Mouse (Mus musculus): ENCODE data around the gene Abcb11. TPM values are rescaled to one million over a fixed set of nuclear protein-coding genes. Genes with fewer than 3 reads are reported as not detected.
"Not testable (repeated sequence)": the region's sequence is repeated elsewhere in the genome, so short reads cannot be mapped to it uniquely, and the experiment has no call there.

Abcb11 gene
- polyA plus RNA-seq (2012; rRNA removed): 0.19 and 0.39 TPM in 2 replicates

DNA sequence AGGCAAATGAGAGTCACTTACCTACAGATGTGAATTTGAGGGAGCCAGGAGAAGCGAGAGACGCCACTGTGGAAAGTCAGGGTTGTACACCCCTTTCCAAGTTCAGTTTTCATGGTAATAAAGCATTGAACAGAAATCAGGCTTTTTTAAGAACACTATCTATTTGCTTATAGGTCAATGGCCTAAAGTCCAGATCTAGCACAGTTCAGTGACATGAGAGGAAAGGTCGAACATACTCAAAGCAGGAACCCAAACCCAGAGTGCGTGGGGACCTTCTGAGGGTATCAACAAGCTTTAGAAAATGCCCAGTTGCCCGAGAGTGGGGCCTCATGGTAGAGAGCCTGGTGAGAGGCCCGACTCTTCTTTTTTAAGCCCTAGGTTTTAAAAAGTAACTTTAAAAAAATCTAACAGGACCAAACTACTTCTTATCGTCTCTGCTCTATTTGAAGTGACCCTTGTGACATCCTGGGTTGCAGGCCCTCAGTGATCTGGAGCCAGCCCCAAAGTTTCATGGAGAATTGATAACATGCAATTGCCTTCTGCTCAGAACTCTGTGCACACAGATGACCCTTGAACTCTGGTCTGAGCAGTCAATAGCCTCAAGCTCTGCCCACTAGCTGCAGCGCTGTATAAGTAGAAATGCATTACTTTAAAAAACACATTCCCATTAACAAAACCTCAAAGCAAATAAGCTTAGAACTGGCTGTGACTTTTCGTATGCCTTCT is at the start of gene Abcb11:
TSS of gene Abcb11 (minus strand) at position 121 of the 726 bp plus-strand sequence.
- no peak for DNase-seq (ENCODE audit: low spot score)

DNA sequence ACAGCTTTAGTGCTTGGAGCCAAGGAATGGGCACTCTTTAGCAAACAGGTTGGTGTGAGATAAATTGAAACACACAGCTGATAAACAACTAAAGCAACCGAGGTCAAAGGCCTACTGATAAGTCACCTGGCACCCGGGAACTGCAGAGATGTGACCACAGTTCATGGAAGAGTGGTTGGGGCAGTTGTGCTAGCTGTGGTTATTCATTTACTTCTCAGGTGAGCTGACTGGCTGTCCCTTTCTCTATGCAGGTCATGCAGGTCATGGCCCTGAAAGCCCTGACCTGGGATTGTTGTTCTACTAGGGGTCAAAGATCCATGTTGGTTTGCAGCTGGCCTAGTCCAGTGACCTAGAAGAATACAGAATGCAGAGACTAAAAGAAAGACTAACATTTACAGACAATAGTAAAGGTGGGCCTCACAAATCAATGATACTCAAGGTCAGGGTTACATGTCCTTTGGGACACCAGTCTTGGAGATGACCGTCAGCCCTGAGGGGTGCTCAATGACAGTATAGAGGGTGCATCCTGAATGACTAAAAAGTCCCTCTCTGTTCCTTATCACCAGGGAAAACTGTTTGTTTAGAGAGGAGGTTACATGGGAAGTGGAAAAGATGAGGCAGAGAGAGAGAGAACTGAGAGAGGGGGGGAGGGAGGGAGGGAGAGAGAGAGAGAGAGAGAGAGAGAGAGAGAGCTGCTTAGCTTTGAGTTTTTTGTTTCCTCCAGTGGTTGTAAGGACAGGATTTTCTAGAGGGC is 43.9 kb upstream of the Abcb11 start:
- DNase-seq (ENCODE audit: low spot score): no peak

DNA sequence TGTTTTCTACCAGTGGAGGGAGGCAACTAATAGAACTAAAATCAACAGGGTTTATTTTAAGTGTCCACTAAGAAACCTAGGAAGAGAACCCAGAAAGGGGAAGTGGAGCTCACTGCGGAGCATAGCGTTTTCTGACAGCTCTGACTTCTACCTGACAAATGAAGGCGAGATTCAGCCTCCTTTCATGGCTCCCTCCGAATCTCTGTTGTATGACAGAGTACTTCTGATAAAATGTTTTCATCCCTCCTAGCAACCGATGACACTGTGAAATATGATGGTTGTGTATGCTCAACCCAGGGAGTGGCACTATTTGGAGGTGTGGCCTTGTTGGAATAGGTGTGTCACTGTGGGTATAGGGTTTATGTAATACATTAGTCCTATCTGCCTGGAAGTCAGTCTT is 40.4 kb upstream of the Abcb11 start:
- no peak for DNase-seq (ENCODE audit: low spot score)

DNA sequence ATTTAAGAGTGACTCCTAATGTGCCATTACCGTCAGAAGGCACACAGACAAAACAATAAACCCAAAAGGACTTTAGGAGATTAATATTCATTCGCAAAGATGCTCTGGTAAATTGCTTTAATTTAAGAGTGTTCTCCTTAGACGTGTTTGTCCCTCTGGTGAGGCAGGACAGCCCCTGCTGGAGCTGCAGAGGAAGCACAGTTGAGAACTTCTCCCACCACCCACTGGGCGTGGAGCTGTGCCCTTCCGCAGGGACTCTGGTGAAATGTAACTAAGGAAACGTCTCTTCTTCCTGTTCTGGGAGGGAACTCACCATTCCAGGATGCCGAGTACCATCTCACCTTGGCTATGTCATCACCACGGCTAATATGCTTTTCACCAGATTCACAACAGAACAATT is 39.3 kb upstream of the Abcb11 start:
- DNase-seq (ENCODE audit: low spot score): no peak

DNA sequence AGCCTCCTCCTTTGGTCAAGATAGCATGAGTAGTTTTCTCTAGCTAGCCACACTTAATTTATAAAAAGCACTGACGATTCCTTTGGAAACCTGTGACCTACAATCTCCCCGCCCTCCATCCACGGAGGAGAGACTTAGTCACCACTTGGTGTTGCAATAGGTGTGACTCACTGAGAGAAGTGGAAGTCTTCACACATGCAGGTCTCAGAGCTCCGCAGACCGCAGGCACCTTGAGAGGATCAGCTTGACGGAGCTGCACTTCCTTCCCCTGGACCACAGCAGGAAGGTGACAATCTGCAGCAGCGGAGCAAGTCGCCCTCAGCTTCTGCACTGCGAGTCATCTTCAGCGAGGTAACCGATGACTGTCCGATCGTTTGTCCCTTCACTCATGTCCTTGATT is 37.9 kb upstream of the Abcb11 start, which contains the start of gene Dhrs9:
TSS of gene Dhrs9 (plus strand) at position 165 of the 400 bp plus-strand sequence.
- DNase-seq (ENCODE audit: low spot score): no peak

DNA sequence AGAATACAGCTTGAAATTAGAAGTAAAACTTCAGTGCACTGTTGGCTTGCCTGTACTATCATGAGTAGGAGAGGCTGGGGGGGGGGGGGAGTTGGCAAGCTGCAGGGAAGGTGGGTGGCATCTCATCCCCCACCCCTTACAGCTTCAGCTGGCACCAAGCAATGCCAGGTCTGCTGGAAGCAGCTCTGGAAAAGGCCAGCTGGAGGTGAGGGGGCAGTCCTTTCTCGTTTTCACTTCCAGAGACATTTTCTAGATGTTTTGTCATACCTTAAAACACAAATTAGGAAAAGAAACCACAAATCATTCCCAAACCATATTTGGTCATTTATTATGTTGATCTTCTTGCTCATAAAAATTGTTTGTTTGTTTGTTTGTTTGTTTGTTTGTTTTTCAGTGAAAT is 37.4 kb upstream of the Abcb11 start:
- DNase-seq (ENCODE audit: low spot score): no peak

DNA sequence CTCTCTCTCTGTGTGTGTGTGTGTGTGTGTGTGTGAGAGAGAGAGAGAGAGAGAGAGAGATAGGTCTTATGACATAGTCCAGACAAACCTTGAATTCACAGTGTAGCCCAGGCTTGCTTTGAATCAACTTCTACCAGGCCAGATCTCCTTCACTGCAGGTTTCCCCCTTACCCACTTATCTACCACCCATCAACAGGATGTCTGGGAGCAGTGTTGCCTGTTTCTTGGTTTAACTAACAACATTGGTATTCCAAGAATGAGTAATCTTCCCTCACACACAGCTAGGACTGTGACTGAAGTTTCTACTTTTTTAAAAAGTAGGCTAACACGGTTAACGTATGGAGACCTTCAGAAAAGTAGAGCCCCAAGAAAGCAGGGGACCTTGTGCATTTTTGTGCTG is 34.4 kb upstream of the Abcb11 start:
- DNase-seq (ENCODE audit: low spot score): no peak

DNA sequence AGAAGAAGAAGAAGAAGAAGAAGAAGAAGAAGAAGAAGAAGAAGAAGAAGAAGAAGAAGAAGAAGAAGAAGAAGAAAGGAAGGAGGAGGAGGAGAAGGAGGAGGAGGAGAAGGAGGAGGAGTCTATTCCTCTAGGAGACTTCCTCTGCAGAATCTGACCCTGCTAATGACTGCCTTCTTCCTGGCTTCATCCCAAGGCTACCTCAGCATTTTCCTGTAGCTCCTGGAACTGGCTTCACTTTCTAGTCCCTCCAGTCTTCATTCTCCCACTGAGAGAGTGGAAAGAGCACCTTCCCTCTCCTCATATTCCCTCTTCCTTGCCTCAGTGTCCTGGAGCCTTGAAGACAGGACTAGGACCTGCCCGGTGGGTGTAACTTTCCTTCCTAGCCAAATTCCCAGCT is 22.9 kb upstream of the Abcb11 start:
- DNase-seq (ENCODE audit: low spot score): no peak

DNA sequence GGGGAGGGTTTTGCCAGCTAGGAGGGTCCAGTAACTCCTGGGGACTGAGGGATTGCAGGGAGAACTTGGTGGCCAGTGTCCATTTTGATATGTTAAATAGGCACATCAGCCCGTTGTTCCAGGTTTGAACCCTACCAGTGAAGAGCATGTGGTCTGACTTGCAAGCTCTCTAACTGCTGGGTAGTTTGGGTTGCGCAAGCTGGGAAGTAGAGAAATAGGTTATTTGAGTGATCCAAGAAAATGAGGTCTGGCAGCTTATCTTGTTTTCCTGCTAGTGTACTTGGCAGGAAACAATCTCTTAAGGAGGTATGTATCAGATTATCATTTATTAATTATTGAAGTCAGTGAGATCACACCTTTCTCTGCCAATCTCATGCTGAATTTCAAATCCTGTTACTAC is 22.4 kb upstream of the Abcb11 start:
- DNase-seq (ENCODE audit: low spot score): no peak

DNA sequence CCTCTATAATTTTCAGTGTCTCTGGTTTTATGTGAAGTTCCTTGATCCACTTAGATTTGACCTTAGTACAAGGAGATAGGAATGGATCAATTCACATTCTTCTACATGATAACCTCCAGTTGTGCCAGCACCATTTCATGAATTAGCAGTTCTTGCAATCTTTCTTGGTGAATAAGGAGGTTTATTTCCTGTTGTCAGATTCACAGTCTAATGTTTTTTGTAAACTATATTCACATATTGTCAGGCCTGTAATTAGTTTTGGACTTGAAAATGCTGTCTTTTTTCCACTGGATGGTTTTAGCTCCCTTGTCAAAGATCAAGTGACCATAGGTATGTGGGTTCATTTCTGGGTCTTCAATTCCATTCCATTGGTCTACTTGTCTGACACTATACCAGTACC is 13.0 kb upstream of the Abcb11 start:
- DNase-seq (ENCODE audit: low spot score): not testable (repeated sequence)

DNA sequence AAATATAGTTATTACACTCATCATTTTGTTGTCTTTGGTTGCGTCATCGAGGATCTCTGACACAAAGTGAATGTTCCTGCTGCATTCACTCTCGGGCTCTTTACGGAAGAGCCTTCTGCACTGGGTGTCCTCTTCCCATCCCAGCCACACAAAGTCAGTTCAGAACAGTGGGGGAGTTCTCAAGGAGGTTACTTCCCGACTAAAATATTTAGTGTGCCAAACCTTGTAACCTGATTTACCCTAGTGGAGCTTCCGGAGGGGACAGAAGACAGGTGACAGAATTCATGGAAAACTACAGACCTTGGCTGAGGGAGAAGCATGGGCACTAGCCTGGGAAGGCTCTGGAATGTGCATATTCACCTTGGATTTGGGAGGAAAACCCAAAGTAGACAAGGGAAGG is 910 bp downstream of the Abcb11 start:
- no peak for DNase-seq (ENCODE audit: low spot score)

DNA sequence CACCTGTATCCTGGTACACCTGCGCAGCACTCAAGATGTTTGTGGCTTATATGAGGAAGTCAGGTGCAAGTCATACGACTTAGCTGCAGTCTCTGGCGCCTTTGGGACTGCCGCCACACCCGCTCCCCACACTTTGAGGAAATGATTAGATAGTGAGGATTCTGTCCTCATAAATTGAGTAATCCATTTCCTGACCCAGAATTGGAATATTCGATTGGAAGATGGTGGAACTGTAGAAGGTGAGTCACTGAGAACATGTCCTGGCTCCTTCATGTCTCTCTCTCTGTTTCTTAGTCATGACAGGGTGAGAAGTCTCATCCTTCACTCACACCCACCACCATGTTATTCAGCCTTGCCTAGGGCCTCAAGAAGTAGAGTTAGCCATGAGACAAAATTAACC is 10.9 kb downstream of the Abcb11 start:
- not testable (repeated sequence) for DNase-seq (ENCODE audit: low spot score)

DNA sequence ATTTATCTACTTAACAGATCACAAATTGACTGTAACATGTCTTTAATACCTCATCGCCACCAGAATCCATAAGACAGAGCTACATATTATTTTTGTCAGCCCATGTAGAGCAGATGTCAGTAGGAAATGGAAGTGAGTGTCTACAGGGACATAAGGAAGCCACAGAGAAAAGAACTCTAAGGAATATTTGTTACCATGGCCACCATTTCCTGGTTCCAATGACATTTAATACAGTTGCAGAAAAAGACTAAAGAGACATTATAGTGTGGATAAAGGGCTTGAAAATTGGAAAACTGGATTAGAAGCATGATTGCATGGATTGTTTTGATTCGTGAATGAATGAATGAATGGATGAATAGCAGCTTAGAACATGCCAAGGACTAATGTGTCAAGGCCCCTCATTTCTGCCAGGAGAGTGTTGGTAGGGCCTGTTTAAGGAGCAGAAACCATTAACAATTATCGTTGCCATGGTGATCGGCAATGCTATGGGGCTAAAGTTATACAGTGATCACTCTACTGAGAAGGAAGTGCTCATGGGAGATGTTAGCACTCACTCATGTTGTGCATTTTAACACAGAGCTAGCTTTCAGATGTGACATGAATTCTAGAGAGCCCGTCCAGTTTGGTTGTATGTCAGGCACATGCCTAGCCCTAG is 13.8 kb downstream of the Abcb11 start:
- no peak for DNase-seq (ENCODE audit: low spot score)

DNA sequence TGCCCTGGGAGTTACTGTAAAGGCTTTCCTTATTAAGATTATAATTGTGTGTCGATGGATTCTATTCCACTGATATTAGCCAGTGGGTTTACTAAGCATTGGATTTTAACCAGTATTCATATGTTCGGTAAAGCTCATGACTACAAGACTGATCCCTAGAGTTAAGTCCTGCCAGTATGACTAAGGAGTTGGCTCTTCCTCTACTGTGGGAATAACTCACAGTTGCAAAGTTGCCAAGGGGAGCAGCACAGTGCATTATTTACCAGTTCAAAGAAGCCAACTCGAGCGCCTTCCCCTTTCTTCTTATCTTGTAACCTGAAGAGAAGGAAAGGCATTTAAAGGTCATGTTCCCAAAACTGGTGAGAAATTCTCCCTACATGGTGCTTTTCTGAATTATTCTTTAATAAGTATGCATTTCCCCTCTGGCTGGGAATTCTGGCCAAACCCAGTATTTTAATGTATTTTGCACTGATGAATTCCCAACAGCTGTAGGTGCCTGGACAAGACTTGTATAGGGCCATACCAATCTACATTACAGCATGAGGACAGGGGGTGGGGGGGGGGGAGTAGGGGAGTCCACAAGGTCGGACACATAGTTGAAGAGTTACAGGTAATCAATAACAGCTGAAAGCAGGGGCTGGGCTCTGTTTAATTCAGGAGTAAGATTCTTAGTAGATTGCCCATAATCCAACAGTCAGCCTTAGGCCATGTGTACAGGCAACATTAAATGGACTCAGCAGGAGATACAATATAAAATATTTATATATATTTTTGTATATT is 17.3 kb downstream of the Abcb11 start:
- no peak for DNase-seq (ENCODE audit: low spot score)

DNA sequence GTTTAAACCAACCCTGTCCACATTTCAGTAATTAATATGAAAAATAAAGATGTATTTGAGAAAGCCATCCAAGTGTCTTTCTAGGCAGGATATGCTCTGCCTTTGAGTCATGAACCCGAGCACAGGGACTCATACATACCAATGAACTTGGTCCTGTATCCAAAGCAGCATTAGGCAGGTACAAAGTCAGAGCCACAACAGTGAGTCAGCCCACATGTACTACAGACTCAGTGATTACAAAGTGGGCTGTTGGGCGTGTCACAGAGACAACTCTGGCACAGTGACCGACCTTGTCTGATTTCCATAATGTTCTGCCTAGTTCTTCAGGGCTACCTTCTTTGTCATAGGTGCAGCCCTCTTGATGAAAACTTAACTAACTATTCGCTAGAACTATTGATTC is 19.4 kb downstream of the Abcb11 start:
- DNase-seq (ENCODE audit: low spot score): no peak

DNA sequence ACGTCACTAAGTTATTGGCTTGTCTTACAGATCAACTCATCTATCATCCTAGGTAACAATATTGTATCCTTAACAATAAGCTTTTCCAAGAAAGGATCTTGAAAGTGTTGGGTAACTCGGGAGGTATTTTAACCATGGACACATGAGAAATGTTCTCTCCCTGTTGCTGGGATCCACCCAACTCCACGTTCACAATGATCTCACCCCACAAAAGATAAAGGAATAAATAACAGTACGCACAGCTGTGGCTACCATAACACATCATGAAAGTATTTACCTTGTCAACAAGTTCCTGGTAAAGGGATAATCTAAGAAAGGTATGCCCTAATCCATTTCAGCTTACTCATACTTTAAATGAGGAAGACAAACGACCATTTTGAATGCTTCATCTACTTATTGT is 21.0 kb downstream of the Abcb11 start:
- no peak for DNase-seq (ENCODE audit: low spot score)

DNA sequence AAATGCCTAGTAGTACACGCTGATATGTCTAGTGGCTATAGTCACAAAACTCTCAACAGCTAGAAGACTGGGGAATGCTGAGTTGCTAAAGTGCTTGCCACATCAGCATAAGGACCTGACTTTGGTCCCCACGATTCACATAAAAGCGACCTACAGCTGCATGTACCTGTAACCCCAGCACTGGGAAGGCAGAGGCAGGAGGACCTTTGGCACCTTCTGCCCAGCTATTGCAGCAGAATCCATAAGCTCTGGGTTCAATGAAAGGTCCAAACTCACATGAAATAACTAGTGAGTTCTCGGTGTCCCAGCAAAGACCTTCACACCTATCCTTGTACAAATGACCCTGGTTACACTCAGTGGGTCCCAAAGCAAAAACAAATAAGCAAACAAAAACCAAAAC is 31.1 kb downstream of the Abcb11 start:
- no peak for DNase-seq (ENCODE audit: low spot score)

DNA sequence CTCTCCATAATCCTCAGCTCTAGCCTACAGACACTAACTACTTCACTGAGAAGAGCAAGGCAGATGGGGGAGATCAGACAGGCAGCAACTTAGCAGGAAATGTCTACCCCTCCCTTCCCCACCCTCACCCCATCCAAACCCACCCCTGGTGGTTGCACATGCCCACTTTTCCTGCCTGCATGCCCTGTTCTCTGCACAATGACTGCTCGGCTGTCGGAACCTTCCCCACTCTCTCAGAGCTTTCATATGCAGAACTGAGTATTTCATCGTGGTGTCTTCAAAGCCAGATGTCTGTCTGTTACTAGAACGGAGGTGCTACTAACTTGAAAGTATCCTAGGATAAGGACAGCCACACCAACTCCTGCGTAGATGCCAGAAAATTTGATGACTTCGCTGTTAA is 34.3 kb downstream of the Abcb11 start:
- no peak for DNase-seq (ENCODE audit: low spot score)

DNA sequence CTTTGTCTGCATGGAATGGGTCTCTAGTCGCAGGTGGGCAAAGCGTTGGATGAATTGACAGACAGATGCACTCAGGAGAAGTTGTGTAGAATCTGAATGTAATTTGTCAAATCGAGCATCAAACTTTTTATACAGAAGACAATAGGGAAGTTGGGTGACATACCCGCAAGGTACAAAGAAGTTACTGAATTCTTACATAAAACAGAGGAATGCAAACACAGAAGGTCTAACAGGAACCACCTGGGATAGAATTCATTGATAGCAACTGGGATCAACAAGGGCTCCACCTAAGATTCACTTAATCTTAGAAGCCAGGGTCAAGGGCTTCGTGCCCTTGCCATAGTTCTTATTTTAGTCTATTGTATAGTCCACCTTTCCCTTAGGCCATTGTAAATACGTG is 41.8 kb downstream of the Abcb11 start:
- not testable (repeated sequence) for DNase-seq (ENCODE audit: low spot score)

DNA sequence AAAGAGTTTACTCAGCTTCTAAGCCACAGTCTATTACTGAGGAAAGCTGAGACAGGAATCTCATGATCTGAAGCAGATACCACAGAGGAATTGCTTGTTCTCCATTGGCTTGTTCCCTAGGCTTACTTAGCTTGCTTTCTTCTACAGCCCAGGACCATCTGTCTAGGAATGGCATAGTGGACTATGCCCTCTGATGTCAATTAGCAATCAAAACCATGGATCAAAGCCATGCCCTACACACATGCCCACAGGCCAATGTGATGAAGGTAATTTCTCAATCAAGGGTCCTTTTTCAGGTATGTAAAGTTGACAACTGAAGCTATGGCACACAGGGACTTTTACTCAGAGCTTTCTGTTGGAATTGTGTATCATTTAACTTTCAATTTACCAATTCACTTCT is 47.9 kb downstream of the Abcb11 start:
- DNase-seq (ENCODE audit: low spot score): no peak

DNA sequence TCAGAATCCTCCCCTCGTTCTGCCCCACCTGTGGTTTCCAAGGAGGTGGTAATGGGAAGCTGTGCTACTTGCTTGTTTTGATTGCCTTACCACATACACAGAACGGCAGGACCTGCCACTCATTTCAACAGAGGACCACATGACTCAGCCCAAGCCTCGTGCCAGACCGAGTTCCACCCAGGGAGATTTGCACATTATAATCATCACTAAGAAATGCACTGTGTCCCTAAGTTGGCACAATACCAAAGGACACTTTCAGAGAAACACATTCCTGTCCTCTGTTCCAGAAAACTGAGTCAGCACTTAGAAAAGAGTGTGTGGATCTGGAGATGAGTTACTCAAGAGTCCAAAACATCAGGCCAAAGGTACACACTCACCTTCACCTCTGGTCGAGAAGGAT is 53.4 kb downstream of the Abcb11 start:
- DNase-seq (ENCODE audit: low spot score): no peak

DNA sequence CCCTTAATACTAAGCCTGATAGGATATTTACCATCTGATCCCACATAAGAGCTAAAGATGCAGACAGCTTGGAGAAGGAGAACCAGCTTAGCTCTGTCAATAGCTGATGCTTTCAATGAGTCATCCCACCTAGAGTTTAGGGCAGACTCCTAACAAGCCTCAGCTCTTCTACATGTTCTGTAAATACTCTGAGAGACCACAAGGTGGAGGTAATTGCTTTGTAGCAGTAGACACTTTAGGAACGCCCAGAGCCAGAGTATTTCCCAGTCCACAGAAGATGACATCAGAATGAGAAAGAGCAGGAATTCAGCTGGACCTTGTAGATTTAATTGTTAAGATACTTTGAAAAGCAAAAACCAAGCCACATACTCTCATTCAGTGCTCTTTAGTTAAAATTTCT is 66.5 kb downstream of the Abcb11 start:
- no peak for DNase-seq (ENCODE audit: low spot score)
